Mouse (Mus musculus) hindbrain, embryonic 15.5 days (tissue): Measurements from ENCODE around the gene Vrk3. TPM values are rescaled to one million over a fixed set of nuclear protein-coding genes. Genes with fewer than 3 reads are reported as not detected.

Experiments
- ATAC-seq: fragments of 200-750 bp; cut with Nextera tagmentation; 2 replicates; pipeline ENCODE4 v1.8.0; 2017; ENCODE audit warnings: low read depth, moderate number of reproducible peaks, moderate TSS enrichment; ENCODE audit not compliant: low FRiP score
- H3K27ac ChIP-seq: fragments of 300-500 bp; sonication (generic); replicated peaks from 2 replicates; pipeline ENCODE4 v1.5.1; 2015; ENCODE audit warnings: mild to moderate bottlenecking, inconsistent platforms
- H3K27me3 ChIP-seq: fragments of 300-500 bp; sonication (generic); 2 replicates; pipeline ENCODE4 v1.6.1; 2015; ENCODE audit warnings: control low read depth, inconsistent platforms
- H3K36me3 ChIP-seq: fragments of 300-500 bp; sonication (generic); 2 replicates; pipeline ENCODE4 v1.6.1; 2015; ENCODE audit warnings: control low read depth, inconsistent platforms
- H3K4me1 ChIP-seq: fragments of 300-500 bp; sonication (generic); replicated peaks from 2 replicates; pipeline ENCODE4 v1.6.1; 2015; ENCODE audit warnings: control low read depth, inconsistent platforms
- H3K4me2 ChIP-seq: fragments of 300-500 bp; sonication (generic); 2 replicates; pipeline ENCODE4 v1.6.1; 2015; ENCODE audit warnings: moderate library complexity, mild to moderate bottlenecking, inconsistent platforms
- H3K4me3 ChIP-seq: fragments of 300-500 bp; sonication (generic); 2 replicates; pipeline ENCODE4 v1.5.1; 2015; ENCODE audit warnings: mild to moderate bottlenecking, inconsistent platforms
- H3K9ac ChIP-seq: fragments of 300-500 bp; sonication (generic); 2 replicates; pipeline ENCODE4 v1.6.1; 2015; ENCODE audit warnings: inconsistent platforms
- H3K9me3 ChIP-seq: fragments of 300-500 bp; sonication (generic); 2 replicates; pipeline ENCODE4 v1.6.1; 2016; ENCODE audit warnings: control low read depth, inconsistent platforms
- WGBS: fragments of 180-500 bp; shearing (Covaris S2); methylation state at CpG from one replicate; pipeline ENCODE4 v1.1.7; 2015; 5-methylcytosine and 5-hydroxymethylcytosine counted together
- polyA plus RNA-seq: library from polyadenylated mRNA; unstranded; fragments of >200 nt; fragmentation: Nextera tagmentation; extraction: Ambion mirVana; gene quantifications from 2 replicates; pipeline ENCODE4 v1.2.1, GENCODE M21; 2015

Vrk3 gene
- polyA plus RNA-seq, 1 experiment from 2014 or later = 32.4 TPM

DNA sequence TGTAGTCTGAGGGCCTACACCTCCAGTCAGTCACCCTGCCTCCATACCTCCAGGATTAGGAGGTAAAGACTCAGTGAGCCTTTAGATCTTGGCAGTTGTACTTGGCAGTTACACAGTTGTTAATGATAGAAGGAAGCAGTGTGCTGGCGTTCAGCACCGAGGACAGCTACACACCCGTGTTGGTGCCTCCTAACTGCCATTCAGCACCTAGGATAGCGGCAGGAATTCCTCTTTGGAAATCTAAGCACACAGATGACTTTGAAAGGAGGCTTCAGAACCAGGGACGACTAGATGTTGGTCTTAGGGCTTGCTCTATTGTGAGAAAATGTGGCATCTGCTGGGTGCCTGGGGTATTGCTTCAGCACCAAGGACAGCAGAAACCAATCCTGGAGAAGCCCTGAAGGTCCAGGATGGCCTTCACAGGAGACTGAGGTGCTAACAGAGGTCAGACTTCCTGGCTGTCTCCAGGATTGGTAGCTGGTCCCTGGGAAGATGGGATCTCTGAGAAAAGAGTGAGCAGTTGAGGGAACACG, 21.9 kb downstream of the Vrk3 start:
- H3K9ac ChIP-seq = no peak overlapping the region
- H3K36me3 ChIP-seq = peaks cover 39% of the 10 kb centered on the region
- no peaks in the 10 kb centered on the region for H3K27me3 ChIP-seq
- no peak overlapping the region for H3K4me3 ChIP-seq
- H3K27ac ChIP-seq = no peak overlapping the region
- H3K4me1 ChIP-seq = no peaks in the 10 kb centered on the region
- no peaks in the 10 kb centered on the region for H3K9me3 ChIP-seq
- 23% methylated on average over 6 of the region's 6 CpGs for WGBS
- no peak for ATAC-seq
- no peak overlapping the region for H3K4me2 ChIP-seq

DNA sequence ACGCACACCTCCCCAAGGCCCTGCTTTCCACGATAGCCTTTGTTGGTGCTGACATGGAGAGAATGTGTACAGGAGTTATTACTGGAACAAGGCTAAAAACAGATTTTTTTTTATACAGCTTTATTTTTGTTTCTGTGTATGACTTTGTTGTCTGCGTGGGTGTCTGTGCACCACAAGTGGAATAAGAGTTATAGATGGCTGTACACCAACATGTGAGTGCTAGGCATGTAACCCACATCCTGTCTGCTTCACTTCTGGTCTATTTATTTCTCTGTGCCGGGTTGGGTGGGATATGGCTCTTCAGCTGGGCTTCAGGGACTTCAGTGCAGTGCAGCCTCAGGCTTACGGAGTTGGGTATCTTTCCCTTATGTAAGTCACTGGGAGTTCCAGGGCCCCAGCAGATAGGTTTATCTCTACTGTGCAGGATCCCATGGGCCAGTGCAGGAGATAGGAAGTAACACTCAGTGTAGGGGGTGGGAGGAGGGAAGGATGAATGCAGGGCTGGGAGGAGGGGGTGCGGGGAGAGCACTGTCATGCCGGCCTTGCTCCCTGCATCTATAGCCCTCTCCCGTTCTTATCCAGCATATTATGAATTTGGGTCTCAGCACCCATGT, 24.5 kb downstream of the Vrk3 start:
- no peak for ATAC-seq
- H3K36me3 ChIP-seq = peaks cover 33% of the 10 kb centered on the region

DNA sequence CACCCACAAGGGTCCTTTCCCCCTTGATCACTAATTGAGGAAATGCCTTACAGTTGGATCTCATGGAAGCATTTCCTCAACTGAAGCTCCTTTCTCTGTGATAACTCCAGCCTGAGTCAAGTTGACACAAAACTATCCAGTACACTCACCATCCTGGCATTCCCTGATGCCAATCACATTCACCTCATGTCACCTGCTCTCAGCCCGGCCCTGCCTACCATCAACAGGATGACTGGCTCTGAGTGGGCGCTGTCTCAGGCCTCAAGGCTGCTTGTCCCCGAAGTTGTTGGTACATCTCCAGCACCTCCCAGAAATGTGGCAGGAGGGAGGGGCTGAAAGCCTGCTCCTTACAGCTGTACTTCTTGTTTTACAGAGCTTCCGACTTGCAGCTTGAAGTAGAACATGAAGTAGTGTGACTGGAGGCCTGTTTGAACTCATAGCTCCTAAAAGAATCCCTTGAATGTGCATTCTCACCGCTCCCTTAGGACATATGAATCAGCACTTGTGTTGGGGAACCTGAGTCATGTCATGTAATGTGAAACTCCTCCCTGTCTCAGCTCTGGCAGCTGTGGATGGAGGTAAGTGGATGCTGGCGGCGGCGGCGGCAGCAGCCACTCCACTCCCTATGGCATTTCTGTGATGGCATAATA, 28.8 kb downstream of the Vrk3 start:
- 94% methylated on average over 9 of the region's 9 CpGs for WGBS

More for the DNA sequence above, 24.5 kb downstream of the Vrk3 start:
- Histone ChIP-seq H3K4me2 (no peak overlapping the region), H3K9ac (no peak overlapping the region), H3K4me3 (no peak overlapping the region), H3K4me1 (no peaks in the 10 kb centered on the region), H3K27ac (no peak overlapping the region), H3K9me3 (no peaks in the 10 kb centered on the region), H3K27me3 (no peaks in the 10 kb centered on the region)
- WGBS = 89% methylated on average over 8 of the region's 8 CpGs

DNA sequence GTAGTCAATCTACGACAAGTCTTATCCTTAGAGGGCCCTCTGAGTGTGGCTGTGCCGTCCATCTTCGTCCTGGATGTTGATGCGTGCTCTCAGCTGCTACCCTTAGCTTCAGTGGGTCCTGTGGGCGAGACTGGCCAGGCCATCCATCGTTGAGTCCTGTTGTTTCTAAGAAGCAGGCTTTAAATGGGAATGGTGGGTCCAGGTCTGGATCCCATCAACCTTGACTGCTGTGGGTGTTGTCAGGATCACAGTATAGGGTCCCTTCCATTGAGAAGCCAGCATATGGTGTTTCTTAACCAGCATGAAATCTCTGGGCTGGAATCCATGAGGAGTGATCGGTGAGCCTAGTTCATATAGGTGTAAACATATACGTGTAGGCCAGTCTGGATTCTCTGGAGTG, 31.9 kb downstream of the Vrk3 start:
- Histone ChIP-seq H3K27ac (no peak overlapping the region), H3K4me3 (no peak overlapping the region), H3K4me1 (no peaks in the 10 kb centered on the region), H3K9me3 (no peaks in the 10 kb centered on the region), H3K4me2 (no peak overlapping the region), H3K9ac (no peak overlapping the region), H3K27me3 (no peaks in the 10 kb centered on the region), H3K36me3 (peaks cover 10% of the 10 kb centered on the region)
- no peak for ATAC-seq
- 93% methylated on average over 8 of the region's 8 CpGs for WGBS

More for the DNA sequence above, 28.8 kb downstream of the Vrk3 start:
- Histone ChIP-seq H3K9ac (no peak overlapping the region), H3K27me3 (no peaks in the 10 kb centered on the region), H3K4me2 (no peak overlapping the region), H3K36me3 (peaks cover 18% of the 10 kb centered on the region), H3K4me1 (no peaks in the 10 kb centered on the region), H3K9me3 (no peaks in the 10 kb centered on the region), H3K27ac (no peak overlapping the region), H3K4me3 (no peak overlapping the region)
- no peak for ATAC-seq

DNA sequence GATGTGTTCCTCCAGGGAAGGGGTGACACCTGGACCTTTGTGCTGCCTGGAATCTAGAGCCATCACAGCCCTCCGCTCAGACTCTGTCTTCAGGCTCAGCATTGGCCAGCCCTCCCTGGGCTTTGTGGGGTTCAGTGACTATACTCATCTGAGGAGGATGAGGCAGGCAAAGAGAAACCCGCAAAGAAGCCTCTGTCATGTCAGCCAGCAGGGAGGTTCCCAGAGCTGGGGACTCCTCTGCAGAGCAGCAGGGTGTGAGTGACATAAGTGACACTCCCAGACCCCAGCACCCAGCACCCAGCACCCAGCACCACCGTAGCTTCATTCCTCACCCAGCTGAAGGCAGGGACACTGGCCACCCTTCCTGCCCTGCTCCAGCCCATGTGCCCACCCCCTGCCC, 41.3 kb downstream of the Vrk3 start:
- H3K9me3 ChIP-seq = no peaks in the 10 kb centered on the region
- WGBS = 76% methylated on average over 3 of the region's 3 CpGs
- no peak for ATAC-seq
- no peaks in the 10 kb centered on the region for H3K4me1 ChIP-seq
- H3K36me3 ChIP-seq = no peaks in the 10 kb centered on the region
- no peak overlapping the region for H3K9ac ChIP-seq
- H3K27me3 ChIP-seq = no peaks in the 10 kb centered on the region
- no peak overlapping the region for H3K4me3 ChIP-seq
- no peak overlapping the region for H3K4me2 ChIP-seq
- H3K27ac ChIP-seq = no peak overlapping the region

DNA sequence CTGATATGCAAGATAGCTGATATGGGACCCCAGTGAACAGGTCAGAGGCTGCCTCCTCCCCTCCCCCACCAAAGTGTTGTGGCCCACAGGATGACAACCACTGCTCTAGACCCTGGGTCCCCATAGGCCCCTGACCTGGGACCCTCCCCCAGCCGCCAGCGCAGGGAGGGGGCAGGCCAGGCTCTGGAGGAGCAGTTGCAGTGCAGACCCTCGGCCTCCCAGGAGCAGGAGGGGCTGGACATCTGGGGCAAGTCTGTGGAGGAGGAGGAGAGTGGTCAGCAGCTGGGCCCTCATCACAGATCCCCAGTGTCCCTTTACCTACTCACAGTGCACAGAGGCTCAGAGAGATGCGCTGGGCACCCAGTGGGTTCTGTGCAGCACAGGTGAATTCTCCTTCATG, 41.9 kb downstream of the Vrk3 start:
- Histone ChIP-seq H3K4me2 (no peak overlapping the region), H3K9me3 (no peaks in the 10 kb centered on the region), H3K36me3 (no peaks in the 10 kb centered on the region), H3K4me1 (no peaks in the 10 kb centered on the region), H3K27me3 (no peaks in the 10 kb centered on the region), H3K9ac (no peak overlapping the region), H3K27ac (no peak overlapping the region), H3K4me3 (no peak overlapping the region)
- no peak for ATAC-seq
- 64% methylated on average over 4 of the region's 4 CpGs for WGBS

DNA sequence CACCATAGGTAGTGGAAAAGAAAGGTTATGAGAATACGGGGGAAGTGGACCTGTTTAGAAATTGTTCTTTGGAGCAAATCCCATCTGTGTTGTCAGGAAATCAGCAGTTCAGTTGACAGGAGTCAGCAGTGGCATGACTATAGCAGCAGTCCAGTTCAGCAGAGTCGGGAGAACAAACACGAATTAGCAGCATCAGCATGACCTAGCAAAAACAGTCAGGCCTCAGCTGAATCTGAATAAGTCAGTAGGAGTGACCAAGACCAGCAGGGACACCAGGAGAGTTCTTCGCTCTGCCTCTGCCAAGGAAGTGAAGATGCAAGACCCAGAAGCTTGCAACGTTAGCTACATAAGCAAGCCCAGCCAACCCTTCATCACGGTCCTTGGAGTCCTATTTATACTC, 44.6 kb downstream of the Vrk3 start:
- no peak for ATAC-seq
- Histone ChIP-seq H3K4me1 (no peaks in the 10 kb centered on the region), H3K4me3 (no peak overlapping the region), H3K4me2 (no peak overlapping the region), H3K9me3 (no peaks in the 10 kb centered on the region), H3K27me3 (no peaks in the 10 kb centered on the region), H3K27ac (no peak overlapping the region), H3K9ac (no peak overlapping the region), H3K36me3 (no peaks in the 10 kb centered on the region)
- 84% methylated on average over 6 of the region's 6 CpGs for WGBS

DNA sequence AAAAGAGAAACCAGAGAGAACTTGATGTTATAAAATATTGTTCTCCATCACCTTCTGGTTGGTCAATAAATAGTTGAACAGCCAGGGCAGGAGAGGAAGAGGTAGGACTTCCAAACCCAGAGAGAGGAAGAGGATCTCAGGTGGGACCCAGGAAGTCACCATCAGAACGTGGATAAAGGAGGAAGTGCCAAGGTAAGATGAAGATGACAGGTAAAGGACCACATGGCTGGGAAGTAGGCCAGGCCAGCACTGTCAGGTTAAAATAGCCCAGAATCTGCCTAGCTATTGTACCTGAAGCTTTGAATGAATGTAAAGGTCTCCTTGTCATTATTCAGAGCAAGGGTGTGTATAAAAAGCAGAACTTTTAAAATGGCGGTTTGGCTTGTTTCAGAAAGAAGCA, 60.7 kb downstream of the Vrk3 start:
- no peaks in the 10 kb centered on the region for H3K27me3 ChIP-seq
- ATAC-seq = no peak
- 97% methylated on average over 2 of the region's 2 CpGs for WGBS
- no peak overlapping the region for H3K27ac ChIP-seq
- H3K36me3 ChIP-seq = no peaks in the 10 kb centered on the region
- no peak overlapping the region for H3K9ac ChIP-seq
- no peak overlapping the region for H3K4me2 ChIP-seq
- H3K4me3 ChIP-seq = no peak overlapping the region
- H3K9me3 ChIP-seq = no peaks in the 10 kb centered on the region
- H3K4me1 ChIP-seq = no peaks in the 10 kb centered on the region

DNA sequence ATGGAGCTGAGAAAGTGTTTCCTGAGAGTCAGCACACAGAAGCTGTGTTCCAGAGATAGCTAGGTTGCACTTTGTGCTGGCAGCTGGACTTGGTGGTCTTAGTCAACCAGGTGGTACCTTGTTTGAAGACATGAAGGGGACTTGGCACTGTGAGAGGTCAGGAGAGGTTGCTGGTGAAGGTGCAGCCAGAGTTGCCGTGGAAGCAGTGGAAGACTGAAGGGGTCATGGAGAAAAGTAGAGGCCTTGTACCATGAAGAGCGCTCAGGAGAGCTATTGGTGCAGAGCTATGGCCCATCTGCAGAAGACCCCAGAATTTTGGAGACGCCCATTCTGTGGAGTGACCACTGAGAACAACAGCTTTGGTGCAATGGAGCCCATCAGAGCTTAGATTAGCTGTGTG, 61.3 kb downstream of the Vrk3 start:
- 94% methylated on average over 3 of the region's 3 CpGs for WGBS
- Histone ChIP-seq H3K4me2 (no peak overlapping the region), H3K4me3 (no peak overlapping the region), H3K27me3 (no peaks in the 10 kb centered on the region), H3K4me1 (no peaks in the 10 kb centered on the region), H3K9me3 (no peaks in the 10 kb centered on the region), H3K27ac (no peak overlapping the region), H3K36me3 (no peaks in the 10 kb centered on the region), H3K9ac (no peak overlapping the region)
- no peak for ATAC-seq

DNA sequence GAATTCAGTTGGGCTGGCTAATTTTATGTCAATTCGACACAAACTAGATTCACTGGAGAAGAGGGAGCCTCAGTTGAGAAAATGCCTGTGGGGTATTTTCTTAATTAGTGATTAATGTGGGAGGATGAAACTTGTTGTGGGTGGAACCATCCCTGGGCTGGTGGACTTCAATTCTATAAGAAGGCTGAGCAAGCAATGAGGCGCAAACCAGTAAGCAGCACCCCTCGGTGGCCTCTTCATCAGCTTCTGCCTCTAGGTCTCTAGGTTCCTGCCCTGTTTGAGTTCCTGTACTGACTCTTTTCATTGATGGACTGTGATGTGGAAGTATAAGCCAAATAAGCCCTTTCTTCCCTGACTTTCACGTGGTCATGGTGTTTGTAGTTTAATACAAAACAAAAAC, 62.2 kb downstream of the Vrk3 start:
- WGBS = 78% methylated on average over 4 of the region's 4 CpGs
- Histone ChIP-seq H3K27ac (no peak overlapping the region), H3K27me3 (no peaks in the 10 kb centered on the region), H3K9me3 (no peaks in the 10 kb centered on the region), H3K36me3 (no peaks in the 10 kb centered on the region), H3K9ac (no peak overlapping the region), H3K4me2 (no peak overlapping the region), H3K4me1 (peaks cover 7% of the 10 kb centered on the region), H3K4me3 (no peak overlapping the region)
- ATAC-seq = no peak

DNA sequence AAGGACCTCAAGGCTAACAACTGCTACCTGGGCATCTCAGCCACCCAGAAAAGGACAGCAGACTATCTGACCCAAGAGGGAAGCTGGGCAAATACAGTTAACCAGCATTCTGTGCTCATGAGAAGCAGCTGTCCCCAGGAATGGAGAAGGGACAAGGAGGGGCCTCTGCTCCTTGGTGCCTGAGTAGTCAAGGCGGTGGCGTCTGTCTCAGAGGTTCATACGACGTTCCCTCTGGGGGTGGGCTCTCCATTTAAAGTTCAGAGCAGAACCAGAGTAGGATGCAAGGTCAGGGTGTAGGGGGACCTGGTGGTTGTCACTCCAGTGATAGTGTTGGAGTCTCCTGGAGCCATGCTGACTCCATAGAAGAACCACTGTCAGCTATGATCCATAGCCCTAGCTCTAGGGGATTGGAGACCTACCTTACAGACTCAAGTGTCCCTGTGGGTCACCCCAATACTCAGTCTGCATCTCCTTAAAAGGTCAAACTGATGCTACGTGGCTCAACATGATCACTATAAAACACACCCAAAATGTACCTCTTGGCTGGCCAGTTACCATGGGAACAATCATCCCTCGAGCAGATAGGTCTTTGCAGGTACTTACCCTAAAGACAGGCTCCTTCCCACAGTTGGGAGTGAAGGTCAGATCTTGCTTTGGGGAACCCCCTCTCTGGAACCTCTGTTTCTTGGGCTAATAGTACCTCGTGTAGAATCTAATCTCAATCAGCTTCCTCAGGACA, 62.8 kb downstream of the Vrk3 start:
- Histone ChIP-seq H3K4me3 (no peak overlapping the region), H3K4me2 (no peak overlapping the region), H3K9ac (no peak overlapping the region), H3K9me3 (no peaks in the 10 kb centered on the region), H3K27ac (no peak overlapping the region), H3K36me3 (no peaks in the 10 kb centered on the region), H3K4me1 (peaks cover 8% of the 10 kb centered on the region), H3K27me3 (no peaks in the 10 kb centered on the region)
- no peak for ATAC-seq
- 92% methylated on average over 7 of the region's 7 CpGs for WGBS

DNA sequence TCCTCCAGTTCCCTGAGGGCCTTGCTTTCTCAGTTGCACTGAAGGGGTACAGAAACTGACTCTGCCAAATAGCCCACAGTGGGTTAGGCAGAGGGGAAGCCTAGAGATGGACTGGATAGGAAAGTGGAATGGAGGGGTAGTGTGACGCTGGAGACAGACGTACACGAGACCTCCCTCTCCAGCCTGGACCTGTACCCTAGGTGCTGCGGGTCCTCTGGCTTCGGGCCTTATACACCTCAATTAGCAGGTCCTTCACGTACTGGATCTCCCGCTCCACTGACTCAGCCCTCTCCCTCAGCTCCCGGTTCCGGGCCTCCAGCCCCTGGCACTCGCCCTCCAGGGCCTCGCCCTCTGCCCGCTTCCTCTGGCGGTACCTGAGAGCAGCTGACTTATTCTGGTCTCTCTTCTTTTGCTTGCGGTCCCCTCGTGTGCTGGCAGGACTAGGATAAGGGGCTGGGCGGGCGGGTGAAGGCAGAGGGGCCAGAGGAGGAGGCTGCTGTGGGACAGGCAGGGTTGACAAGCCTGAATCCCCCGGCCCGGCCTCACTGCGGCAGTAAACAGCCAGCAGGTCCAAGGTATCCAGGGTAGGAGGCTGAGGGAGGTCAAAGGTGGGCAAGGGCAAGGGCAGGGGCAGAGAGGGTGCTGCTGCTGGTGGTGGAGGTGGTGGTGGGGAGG, 64.6 kb downstream of the Vrk3 start:
- Histone ChIP-seq H3K4me3 (no peak overlapping the region), H3K27ac (no peak overlapping the region), H3K27me3 (no peaks in the 10 kb centered on the region), H3K9ac (no peak overlapping the region), H3K9me3 (no peaks in the 10 kb centered on the region), H3K36me3 (no peaks in the 10 kb centered on the region), H3K4me2 (no peak overlapping the region), H3K4me1 (peaks cover 17% of the 10 kb centered on the region)
- ATAC-seq = no peak
- WGBS = 92% methylated on average over 20 of the region's 20 CpGs
